In the genomic region with DNA sequence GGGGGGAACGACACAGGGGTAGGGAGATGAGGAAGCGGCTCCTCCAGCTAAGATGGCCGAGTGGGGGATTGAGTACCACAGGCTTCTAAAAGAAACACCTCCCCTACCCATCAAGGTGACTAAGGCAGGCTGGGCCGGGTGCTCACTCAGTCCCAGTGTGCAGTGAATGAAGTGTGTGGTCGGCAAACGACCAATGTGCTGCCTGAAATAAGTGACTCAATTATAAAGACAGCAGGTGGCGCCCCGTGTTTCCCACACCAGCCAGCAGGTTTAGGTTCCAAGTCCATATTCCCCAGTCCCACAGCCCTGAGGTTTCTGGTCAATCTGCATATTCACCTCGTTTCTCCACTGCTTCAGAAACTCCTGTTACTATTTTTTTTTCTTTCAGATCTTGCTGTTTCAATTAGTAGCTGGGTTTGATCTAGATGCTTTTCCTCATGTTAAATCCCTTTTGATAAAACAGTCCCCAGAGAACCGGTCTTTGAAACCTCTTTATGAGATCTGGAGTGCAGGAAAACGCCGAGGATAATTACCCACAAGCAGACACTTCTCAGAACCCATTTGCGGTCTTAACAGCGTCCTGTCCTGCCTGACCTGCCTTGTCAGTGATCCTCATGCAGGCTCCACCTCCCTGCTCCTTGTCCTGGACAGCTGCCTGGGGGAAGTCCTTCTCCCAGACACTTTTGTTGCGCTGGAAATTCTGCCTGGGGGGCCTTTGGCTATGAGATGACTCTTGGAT, we compare ENCODE assay signal across 8 mouse cellular contexts. TPM values are rescaled to one million over a fixed set of nuclear protein-coding genes. Genes with fewer than 3 reads are reported as not detected.
DNase-seq lines count a peak whose midpoint lies in the region; ATAC-seq and TF ChIP-seq lines count a peak whose summit lies in the region.

No protein-coding gene starts in this region.

- no peaks in the 10 kb centered on the region for H3K36me3 ChIP-seq in G1E (replicated peaks)
- no peaks in the 10 kb centered on the region for H3K36me3 ChIP-seq in lung, embryonic 16.5 days (ENCODE audit: control insufficient read depth, insufficient read depth, low read length)
- no peaks in the 10 kb centered on the region for H3K36me3 ChIP-seq in small intestine, adult 2 months (ENCODE audit: control insufficient read depth, insufficient read depth, low read length)

- TF ChIP-seq CTCF in cerebellum, adult 2 months (IDR thresholded peaks at IDR 0.05; ENCODE audit: borderline replicate concordance, insufficient read depth, low read depth, low read length) = peak; percentile 34; the same call in 1 of the 2 replicates
- TF ChIP-seq CTCF in G1E (IDR thresholded peaks at IDR 0.05; ENCODE audit: low read depth, low read length) = no peak
- TF ChIP-seq CTCF in small intestine, adult 2 months (IDR thresholded peaks at IDR 0.05; ENCODE audit: extremely low read depth, insufficient read length, insufficient replicate concordance, low read depth, low read length) = peak; percentile 65; the same call in 1 of the 2 replicates

- TF ChIP-seq POLR2A in cerebellum, adult 2 months (IDR thresholded peaks at IDR 0.05; ENCODE audit: borderline replicate concordance, insufficient read depth, low read length) = no peak
- no peak for TF ChIP-seq POLR2A in small intestine, adult 2 months (IDR thresholded peaks at IDR 0.05; ENCODE audit: low read depth, low read length)

- ATAC-seq in G1E (ENCODE audit: extremely low read depth, insufficient number of reproducible peaks, low FRiP score, poor library complexity, severe bottlenecking) = peak; percentile 34; the same call in 1 of the 2 replicates
- peak; percentile 10; the same call in 1 of the 2 replicates for ATAC-seq in lung, embryonic 16.5 days (ENCODE audit: low read depth)

- no peak overlapping the region for H3K27ac ChIP-seq in cerebellum, adult 2 months (ENCODE audit: insufficient read depth, low read length)
- H3K27ac ChIP-seq in lung, embryonic 16.5 days (ENCODE audit: low read length) = no peak overlapping the region
- H3K27ac ChIP-seq in small intestine, adult 2 months (ENCODE audit: insufficient read depth, low read depth, low read length) = no peak overlapping the region

- intact Hi-C loops in gastrocnemius, postnatal 36 days (cut with DNase I) = loop anchor here (1.0 kb wide), 1 partner anchor 161 kb away; no protein-coding TSS in a partner anchor

- peak; percentile 33 to 39 for DNase-seq in cerebellum, adult 2 months
- DNase-seq in cerebellum, adult 11-12 months = no peak
- no peak for DNase-seq in G1E (ENCODE audit: low spot score)
- DNase-seq in cerebellum, postnatal 10 days = peak; percentile 60 to 72
- peak; percentile 41 to 45 for DNase-seq in gastrocnemius, postnatal 36 days
- DNase-seq in kidney, postnatal 10 days = peak; percentile 81

- no peak overlapping the region for H3K4me2 ChIP-seq in lung, embryonic 16.5 days (ENCODE audit: low read depth, low read length)

- 27% methylated on average over 15 of the region's 15 CpGs for WGBS in cerebellum, adult 2 months
- 24% methylated on average over 15 of the region's 15 CpGs for WGBS in lung, embryonic 16.5 days
- WGBS in small intestine, adult 2 months = 19% methylated on average over 15 of the region's 15 CpGs

- no peaks in the 10 kb centered on the region for H3K4me1 ChIP-seq in cerebellum, adult 2 months (ENCODE audit: control insufficient read depth, insufficient read depth, low read length)
- peaks cover 12% of the 10 kb centered on the region for H3K4me1 ChIP-seq in G1E (ENCODE audit: insufficient read depth, low read depth, low read length)
- H3K4me1 ChIP-seq in lung, embryonic 16.5 days (replicated peaks; ENCODE audit: control insufficient read depth, insufficient read depth, low read length) = 0 out of 2 replicates have a peak, but pooled peaks cover 3% of the 10 kb centered on the region
- peaks cover 4% of the 10 kb centered on the region; the same call in 1 of the 2 replicates for H3K4me1 ChIP-seq in small intestine, adult 2 months (ENCODE audit: control insufficient read depth, insufficient read depth, insufficient read length, low read length)

- H3K27me3 ChIP-seq in cerebellum, adult 2 months (ENCODE audit: control insufficient read depth, insufficient read depth, low read length) = no peaks in the 10 kb centered on the region
- H3K27me3 ChIP-seq in G1E (ENCODE audit: insufficient read depth, low read length) = peaks cover 26% of the 10 kb centered on the region
- peaks cover 2% of the 10 kb centered on the region; the same call in 1 of the 2 replicates for H3K27me3 ChIP-seq in lung, embryonic 16.5 days (ENCODE audit: control insufficient read depth, insufficient read depth, low read depth, low read length)
- no peaks in the 10 kb centered on the region for H3K27me3 ChIP-seq in small intestine, adult 2 months (ENCODE audit: control insufficient read depth, insufficient read depth, low read length)

- H3K9me3 ChIP-seq in G1E (replicated peaks) = no peaks in the 10 kb centered on the region
- H3K9me3 ChIP-seq in lung, embryonic 16.5 days (ENCODE audit: control insufficient read depth, low read length) = no peaks in the 10 kb centered on the region

- H3K4me3 ChIP-seq in cerebellum, adult 2 months (replicated peaks; ENCODE audit: insufficient read depth, low read depth, low read length) = no peak overlapping the region
- H3K4me3 ChIP-seq in G1E (ENCODE audit: low read depth, low read length) = no peak overlapping the region
- H3K4me3 ChIP-seq in lung, embryonic 16.5 days (ENCODE audit: low read length) = no peak overlapping the region
- H3K4me3 ChIP-seq in small intestine, adult 2 months (ENCODE audit: low read depth, low read length) = no peak overlapping the region

- H3K9ac ChIP-seq in lung, embryonic 16.5 days (ENCODE audit: low read length) = no peak overlapping the region

RNA-seq across cellular contexts. Expression of a gene that starts 27.5 kb away (rescaled TPM):
- polyA plus RNA-seq in cerebellum, adult 2 months (2012; rRNA removed) = 9.9 and 11.2 TPM in 2 replicates
- total RNA-seq in G1E (2014; fragmentation: Nextera tagmentation) (18.5 and 41.2 TPM in 2 replicates), G1E (2017) (17.5 and 18.2 TPM in 2 replicates)
- polyA plus RNA-seq in G1E (2012) = 21.4 and 22.5 TPM in 2 replicates
- 1 to 10 TPM; 5.2 to 6.3 TPM for total RNA-seq in gastrocnemius, postnatal 36 days (2021)
- 12.4 and 12.8 TPM in 2 replicates for polyA plus RNA-seq in lung, embryonic 16.5 days (2015; fragmentation: Nextera tagmentation; extraction: Ambion mirVana)
- polyA plus RNA-seq in small intestine, adult 2 months (2012; rRNA removed) = 21.6 and 37.0 TPM in 2 replicates

Comparison
In these comparisons a context has a peak if more than half of its experiments do, and no peak if none do; other contexts are left out.
1. DNase-seq: peak in cerebellum, adult 2 months (2 of 2), cerebellum, postnatal 10 days (2 of 2), gastrocnemius, postnatal 36 days (2 of 2) and kidney, postnatal 10 days (single experiment); none in cerebellum, adult 11-12 months (single experiment) and G1E (single experiment).